Mouse (Mus musculus): ENCODE measurements at regions not wholly inside any gene's neighbourhood (a gene's known extent, or its start where the extent isn't known, plus 50 kb on each side); places are given as distances from the start of the nearest gene placed in this dataset.

GRCm38 (mm10) chr16:49278478-49278877, 221.2 kb downstream of the Myh15 start:
- peak; percentile 80; the same call in 1 of the 2 replicates for ATAC-seq (ENCODE audit: low FRiP score, low read depth)
- Histone ChIP-seq H3K9ac (no peak overlapping the region), H3K27me3 (replicated peaks) (no peaks in the 10 kb centered on the region), H3K9me3 (no peaks in the 10 kb centered on the region), H3K27ac (no peak overlapping the region), H3K4me1 (no peaks in the 10 kb centered on the region), H3K4me2 (replicated peaks) (no peak overlapping the region), H3K4me3 (no peak overlapping the region), H3K36me3 (no peaks in the 10 kb centered on the region)
- 1% methylated on average over 2 of the region's 2 CpGs for WGBS

- no peaks in the 10 kb centered on the region for H3K36me3 ChIP-seq
- WGBS = 86% methylated on average over 4 of the region's 4 CpGs
- no peak overlapping the region for H3K9ac ChIP-seq
- H3K27me3 ChIP-seq (replicated peaks) = no peaks in the 10 kb centered on the region
- no peak overlapping the region for H3K4me2 ChIP-seq (replicated peaks)
- H3K4me1 ChIP-seq = no peaks in the 10 kb centered on the region
- no peak overlapping the region for H3K27ac ChIP-seq
- H3K4me3 ChIP-seq = no peak overlapping the region
- no peaks in the 10 kb centered on the region for H3K9me3 ChIP-seq
- ATAC-seq (ENCODE audit: low FRiP score, low read depth) = no peak
Observed at GRCm38 (mm10) chr16:49288096-49288714, 230.9 kb downstream of the Myh15 start.

- H3K36me3 ChIP-seq = no peaks in the 10 kb centered on the region
Observed at GRCm38 (mm10) chr16:49289200-49290079, 232.2 kb downstream of the Myh15 start.

GRCm38 (mm10) chr16:49303612-49304307, 246.5 kb downstream of the Myh15 start:
- no peak overlapping the region for H3K27ac ChIP-seq
- no peaks in the 10 kb centered on the region for H3K9me3 ChIP-seq
- no peak overlapping the region for H3K9ac ChIP-seq
- no peak for ATAC-seq (ENCODE audit: low FRiP score, low read depth)
- no peaks in the 10 kb centered on the region for H3K4me1 ChIP-seq
- WGBS = 71% methylated on average over 6 of the region's 6 CpGs
- no peaks in the 10 kb centered on the region for H3K27me3 ChIP-seq (replicated peaks)
- H3K4me2 ChIP-seq (replicated peaks) = no peak overlapping the region
- H3K4me3 ChIP-seq = no peak overlapping the region
- H3K36me3 ChIP-seq = no peaks in the 10 kb centered on the region

More at GRCm38 (mm10) chr16:49289200-49290079, 232.2 kb downstream of the Myh15 start:
- Histone ChIP-seq H3K4me1 (no peaks in the 10 kb centered on the region), H3K4me2 (replicated peaks) (no peak overlapping the region), H3K9me3 (no peaks in the 10 kb centered on the region), H3K9ac (no peak overlapping the region), H3K27me3 (replicated peaks) (no peaks in the 10 kb centered on the region), H3K27ac (no peak overlapping the region), H3K4me3 (no peak overlapping the region)
- 65% methylated on average over 10 of the region's 10 CpGs for WGBS
- ATAC-seq (ENCODE audit: low FRiP score, low read depth) = no peak

- Histone ChIP-seq H3K9ac (no peak overlapping the region), H3K27me3 (replicated peaks) (no peaks in the 10 kb centered on the region), H3K4me1 (no peaks in the 10 kb centered on the region), H3K36me3 (no peaks in the 10 kb centered on the region), H3K4me2 (replicated peaks) (no peak overlapping the region), H3K27ac (no peak overlapping the region), H3K4me3 (no peak overlapping the region), H3K9me3 (no peaks in the 10 kb centered on the region)
- no peak for ATAC-seq (ENCODE audit: low FRiP score, low read depth)
- WGBS = 81% methylated on average over 2 of the region's 2 CpGs
Observed at GRCm38 (mm10) chr16:49304354-49304753, 247.1 kb downstream of the Myh15 start.

- no peak for ATAC-seq (ENCODE audit: low FRiP score, low read depth)
- Histone ChIP-seq H3K9ac (no peak overlapping the region), H3K4me2 (replicated peaks) (no peak overlapping the region), H3K4me3 (no peak overlapping the region), H3K27me3 (replicated peaks) (no peaks in the 10 kb centered on the region), H3K4me1 (no peaks in the 10 kb centered on the region), H3K27ac (no peak overlapping the region), H3K36me3 (no peaks in the 10 kb centered on the region), H3K9me3 (no peaks in the 10 kb centered on the region)
- 88% methylated on average over 2 of the region's 2 CpGs for WGBS
Observed at GRCm38 (mm10) chr16:49317061-49317460, 259.8 kb downstream of the Myh15 start.

- no peaks in the 10 kb centered on the region for H3K27me3 ChIP-seq (replicated peaks)
- H3K9me3 ChIP-seq = no peaks in the 10 kb centered on the region
- H3K27ac ChIP-seq = no peak overlapping the region
- no peak overlapping the region for H3K4me3 ChIP-seq
- no peaks in the 10 kb centered on the region for H3K36me3 ChIP-seq
- H3K9ac ChIP-seq = no peak overlapping the region
- 69% methylated on average over 4 of the region's 4 CpGs for WGBS
- no peaks in the 10 kb centered on the region for H3K4me1 ChIP-seq
- no peak overlapping the region for H3K4me2 ChIP-seq (replicated peaks)
- ATAC-seq (ENCODE audit: low FRiP score, low read depth) = no peak
Observed at GRCm38 (mm10) chr16:49319047-49319678, 261.9 kb downstream of the Myh15 start.

GRCm38 (mm10) chr16:49319774-49320173, 262.5 kb downstream of the Myh15 start:
- Histone ChIP-seq H3K27me3 (replicated peaks) (no peaks in the 10 kb centered on the region), H3K4me2 (replicated peaks) (no peak overlapping the region), H3K9ac (no peak overlapping the region), H3K4me1 (no peaks in the 10 kb centered on the region), H3K36me3 (no peaks in the 10 kb centered on the region), H3K4me3 (no peak overlapping the region), H3K27ac (no peak overlapping the region), H3K9me3 (no peaks in the 10 kb centered on the region)
- 83% methylated on average over 5 of the region's 5 CpGs for WGBS
- no peak for ATAC-seq (ENCODE audit: low FRiP score, low read depth)

GRCm38 (mm10) chr16:49321951-49322350, 264.7 kb downstream of the Myh15 start:
- WGBS = 89% methylated on average over 1 of the region's 1 CpGs
- Histone ChIP-seq H3K4me1 (no peaks in the 10 kb centered on the region), H3K27ac (no peak overlapping the region), H3K4me3 (no peak overlapping the region), H3K4me2 (replicated peaks) (no peak overlapping the region), H3K36me3 (no peaks in the 10 kb centered on the region), H3K9me3 (no peaks in the 10 kb centered on the region), H3K9ac (no peak overlapping the region), H3K27me3 (replicated peaks) (no peaks in the 10 kb centered on the region)
- ATAC-seq (ENCODE audit: low FRiP score, low read depth) = no peak

- H3K27ac ChIP-seq = no peak overlapping the region
- H3K9ac ChIP-seq = no peak overlapping the region
- no peak overlapping the region for H3K4me2 ChIP-seq (replicated peaks)
- H3K4me1 ChIP-seq = no peaks in the 10 kb centered on the region
- no peak overlapping the region for H3K4me3 ChIP-seq
- H3K36me3 ChIP-seq = no peaks in the 10 kb centered on the region
- WGBS = 87% methylated on average over 5 of the region's 5 CpGs
- no peaks in the 10 kb centered on the region for H3K27me3 ChIP-seq (replicated peaks)
- no peak for ATAC-seq (ENCODE audit: low FRiP score, low read depth)
- H3K9me3 ChIP-seq = no peaks in the 10 kb centered on the region
Observed at GRCm38 (mm10) chr16:49330725-49331386, 273.6 kb downstream of the Myh15 start.

GRCm38 (mm10) chr16:49332107-49332722, 274.9 kb downstream of the Myh15 start:
- Histone ChIP-seq H3K4me1 (no peaks in the 10 kb centered on the region), H3K9me3 (no peaks in the 10 kb centered on the region), H3K36me3 (no peaks in the 10 kb centered on the region), H3K27ac (no peak overlapping the region), H3K4me2 (replicated peaks) (no peak overlapping the region), H3K9ac (no peak overlapping the region), H3K4me3 (no peak overlapping the region), H3K27me3 (replicated peaks) (no peaks in the 10 kb centered on the region)
- ATAC-seq (ENCODE audit: low FRiP score, low read depth) = no peak
- 82% methylated on average over 5 of the region's 5 CpGs for WGBS
